Mouse (Mus musculus) heart, postnatal 4 days (tissue): ENCODE measurements around the gene Rb1. TPM values are rescaled to one million over a fixed set of nuclear protein-coding genes. Genes with fewer than 3 reads are reported as not detected.

Experiments used
- DNase-seq: peaks from one replicate; pipeline ENCODE4 v3.0.0; 2021
- total RNA-seq, 2 experiments: library from RNA; stranded (reverse); gene quantifications; 2 replicates each; pipeline ENCODE4 v1.2.3; 2021

The Rb1 gene
- total RNA-seq, 2 experiments from 2014 or later: 16.9 to 19.2 TPM

GRCm38 (mm10) chr14:73334926-73335805 lies 9.5 kb upstream of the Rb1 start:
- no peak for DNase-seq

- DNase-seq: no peak
Observed at GRCm38 (mm10) chr14:73333880-73334279, 8.3 kb upstream of the Rb1 start.

- DNase-seq: peak; percentile 17
Observed at GRCm38 (mm10) chr14:73331386-73331785, 5.8 kb upstream of the Rb1 start.

- DNase-seq: no peak
Observed at GRCm38 (mm10) chr14:73329871-73330270, 4.2 kb upstream of the Rb1 start.

- DNase-seq: no peak
Observed at GRCm38 (mm10) chr14:73326511-73326910, 889 bp upstream of the Rb1 start.

GRCm38 (mm10) chr14:73324634-73325455 lies 777 bp downstream of the Rb1 start:
- peak; percentile 39 for DNase-seq

GRCm38 (mm10) chr14:73323965-73324364 lies 1.7 kb downstream of the Rb1 start:
- no peak for DNase-seq

- DNase-seq: no peak
Observed at GRCm38 (mm10) chr14:73322142-73322541, 3.5 kb downstream of the Rb1 start.

GRCm38 (mm10) chr14:73316933-73317332 lies 8.7 kb downstream of the Rb1 start:
- no peak for DNase-seq

GRCm38 (mm10) chr14:73313864-73314263 lies 11.8 kb downstream of the Rb1 start:
- DNase-seq: no peak

GRCm38 (mm10) chr14:73313396-73313795 lies 12.2 kb downstream of the Rb1 start:
- DNase-seq: no peak

- DNase-seq: no peak
Observed at GRCm38 (mm10) chr14:73312909-73313308, 12.7 kb downstream of the Rb1 start.

GRCm38 (mm10) chr14:73307490-73307889 lies 18.1 kb downstream of the Rb1 start:
- no peak for DNase-seq

- DNase-seq: peak; percentile 57
Observed at GRCm38 (mm10) chr14:73303193-73303592, 22.4 kb downstream of the Rb1 start.

- no peak for DNase-seq
Observed at GRCm38 (mm10) chr14:73301856-73302255, 23.8 kb downstream of the Rb1 start.

GRCm38 (mm10) chr14:73295512-73295911 lies 30.1 kb downstream of the Rb1 start:
- DNase-seq: no peak

- no peak for DNase-seq
Observed at GRCm38 (mm10) chr14:73293616-73294015, 32.0 kb downstream of the Rb1 start.

- no peak for DNase-seq
Observed at GRCm38 (mm10) chr14:73292434-73292833, 33.2 kb downstream of the Rb1 start.

- DNase-seq: no peak
Observed at GRCm38 (mm10) chr14:73289915-73290314, 35.7 kb downstream of the Rb1 start.

- no peak for DNase-seq
Observed at GRCm38 (mm10) chr14:73280996-73281395, 44.6 kb downstream of the Rb1 start.

GRCm38 (mm10) chr14:73279096-73279495 lies 46.5 kb downstream of the Rb1 start:
- DNase-seq: no peak

- DNase-seq: no peak
Observed at GRCm38 (mm10) chr14:73271807-73272206, 53.8 kb downstream of the Rb1 start.

- DNase-seq: no peak
Observed at GRCm38 (mm10) chr14:73266166-73266565, 59.5 kb downstream of the Rb1 start.

GRCm38 (mm10) chr14:73262210-73262609 lies 63.4 kb downstream of the Rb1 start:
- no peak for DNase-seq
